ENCODE assay signal across 16 mouse cellular contexts in the genomic region with DNA sequence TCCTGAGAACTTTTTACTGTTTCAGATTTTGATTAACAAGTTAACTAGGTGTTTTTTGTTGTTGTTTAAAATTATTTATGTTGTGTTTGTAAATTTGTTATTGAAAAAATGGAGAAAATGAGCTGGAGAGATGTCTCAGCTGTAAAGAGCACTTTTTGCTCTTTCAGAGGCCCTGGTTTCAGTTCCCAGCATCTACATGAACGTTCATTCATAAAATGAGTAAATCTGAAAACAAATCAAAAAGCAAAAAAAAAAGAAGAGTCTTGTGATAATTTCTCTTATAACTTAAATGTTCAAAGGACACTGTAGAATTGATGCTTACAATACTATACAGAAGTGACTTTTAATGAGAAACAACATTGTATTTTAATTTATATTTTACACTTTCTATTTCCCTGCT.
"Had no signal": no experiment of that assay in that cellular context is flagged by ENCODE, and none has a peak within 500 bp of the region (broad histone marks: within the 10 kb centered on the region; RNA-seq: fewer than 3 reads in every experiment).

No protein-coding gene starts in this region.

- H3K27me3 ChIP-seq: neural tube, embryonic 13.5 days; neural tube, embryonic 15.5 days; stomach, embryonic 15.5 days had no signal

- DNase-seq: retina, postnatal 1 day; right cerebral cortex, adult 18-20 months; right cerebral cortex, postnatal 14 days; right cerebral cortex, postnatal 25 days; right cerebral cortex, postnatal 4 days; spleen, adult 18-20 months; thymus, adult 18-20 months; thymus, adult 2 months; thymus, postnatal 14 days; thymus, postnatal 25 days; thymus, postnatal 36 days; thymus, postnatal 4 days had no signal

- H3K4me2 ChIP-seq: neural tube, embryonic 13.5 days; neural tube, embryonic 15.5 days; stomach, embryonic 15.5 days had no signal

- H3K4me3 ChIP-seq: neural tube, embryonic 13.5 days; neural tube, embryonic 15.5 days; stomach, embryonic 15.5 days had no signal

- H3K9ac ChIP-seq: neural tube, embryonic 13.5 days; neural tube, embryonic 15.5 days; stomach, embryonic 15.5 days had no signal

- H3K9me3 ChIP-seq: neural tube, embryonic 15.5 days; stomach, embryonic 15.5 days had no signal

- H3K27ac ChIP-seq: neural tube, embryonic 13.5 days; neural tube, embryonic 15.5 days; stomach, embryonic 15.5 days; stomach, postnatal 0 days had no signal

- H3K4me1 ChIP-seq: neural tube, embryonic 13.5 days; neural tube, embryonic 15.5 days; stomach, embryonic 15.5 days had no signal

- H3K36me3 ChIP-seq: neural tube, embryonic 13.5 days; neural tube, embryonic 15.5 days; stomach, embryonic 15.5 days had no signal
